Mouse (Mus musculus) spleen, adult 2 months (tissue): ENCODE measurements around the gene Spata32.

Source experiments
- CTCF ChIP-seq: fragments of 200-500 bp; IDR thresholded peaks from 2 replicates; pipeline ENCODE4 v1.5.1; 2011; ENCODE audit warnings: mild to moderate bottlenecking, inconsistent platforms; ENCODE audit not compliant: insufficient read depth, insufficient read length, insufficient replicate concordance; ENCODE audit errors: extremely low read depth
- POLR2A ChIP-seq: fragments of 200-500 bp; IDR thresholded peaks from 2 replicates; pipeline ENCODE4 v1.6.1; 2011; ENCODE audit warnings: low read depth, low read length, inconsistent platforms

DNA sequence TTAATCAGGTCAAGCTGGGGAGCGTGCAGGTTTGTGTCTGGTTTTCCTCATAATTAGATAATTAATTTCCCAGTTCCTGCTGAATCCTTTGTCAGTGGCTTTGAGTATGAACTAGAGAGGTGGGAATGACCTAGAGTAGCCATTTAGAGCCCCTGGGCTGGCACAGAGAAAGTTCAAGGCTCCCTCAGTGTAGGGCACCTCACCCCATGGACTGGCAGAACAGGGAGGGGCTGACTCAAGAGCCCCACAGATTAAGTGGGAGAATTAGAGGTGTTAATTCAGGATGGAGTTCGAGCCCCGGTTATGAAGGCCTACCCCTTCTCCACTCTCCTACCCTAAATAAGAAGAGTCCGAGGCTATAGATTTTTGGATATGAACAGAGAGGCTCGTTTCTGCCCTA is 48.6 kb downstream of the Spata32 start:
- TF ChIP-seq POLR2A, result no peak
- TF ChIP-seq CTCF, result no peak
